Mouse (Mus musculus): ENCODE measurements around the gene Apopt1. TPM values are rescaled to one million over a fixed set of nuclear protein-coding genes. Genes with fewer than 3 reads are reported as not detected.

Gene Apopt1
- 7.8 and 8.4 TPM in 2 replicates for polyA plus RNA-seq (2012)

GRCm38 (mm10) chr12:111713004-111713651 lies at the start of gene Apopt1, which contains the start of gene Bag5:
Gene Apopt1, plus strand, starts transcription at chr12:111713261.
Gene Bag5, minus strand, starts transcription at chr12:111713257.
- Histone ChIP-seq H3K9me3 (ENCODE audit: control insufficient read depth, low read length) (peaks cover 7% of the 10 kb centered on the region), H3K36me3 (ENCODE audit: control insufficient read depth) (peaks cover 40% of the 10 kb centered on the region), H3K4me1 (ENCODE audit: control insufficient read depth) (peaks cover 50% of the 10 kb centered on the region), H3K27me3 (ENCODE audit: control insufficient read depth) (no peaks in the 10 kb centered on the region), H3K4me3 (replicated peaks) (peak within 1 kb of the TSS; percentile 77)
- no peak for TF ChIP-seq TAL1 (IDR thresholded peaks at IDR 0.05; ENCODE audit: low read length)
- TF ChIP-seq GATA1 (IDR thresholded peaks at IDR 0.05; ENCODE audit: low read length), result no peak

GRCm38 (mm10) chr12:111664144-111664634 lies 48.9 kb upstream of the Apopt1 start:
- Histone ChIP-seq H3K9me3 (ENCODE audit: control insufficient read depth, low read length) (no peaks in the 10 kb centered on the region), H3K36me3 (ENCODE audit: control insufficient read depth) (peaks cover 12% of the 10 kb centered on the region), H3K4me1 (ENCODE audit: control insufficient read depth) (peaks cover 7% of the 10 kb centered on the region), H3K27me3 (ENCODE audit: control insufficient read depth) (peaks cover 10% of the 10 kb centered on the region), H3K4me3 (replicated peaks) (no peak overlapping the region)
- no peak for TF ChIP-seq GATA1 (IDR thresholded peaks at IDR 0.05; ENCODE audit: low read length)
- TF ChIP-seq TAL1 (IDR thresholded peaks at IDR 0.05; ENCODE audit: low read length), result no peak

GRCm38 (mm10) chr12:111665041-111665880 lies 47.8 kb upstream of the Apopt1 start:
- H3K4me1 ChIP-seq (ENCODE audit: control insufficient read depth), result peaks cover 7% of the 10 kb centered on the region
- peaks cover 5% of the 10 kb centered on the region for H3K36me3 ChIP-seq (ENCODE audit: control insufficient read depth)
- no peak for TF ChIP-seq GATA1 (IDR thresholded peaks at IDR 0.05; ENCODE audit: low read length)
- TF ChIP-seq TAL1 (IDR thresholded peaks at IDR 0.05; ENCODE audit: low read length), result no peak
- peaks cover 21% of the 10 kb centered on the region for H3K27me3 ChIP-seq (ENCODE audit: control insufficient read depth)
- H3K4me3 ChIP-seq (replicated peaks), result no peak overlapping the region
- H3K9me3 ChIP-seq (ENCODE audit: control insufficient read depth, low read length), result no peaks in the 10 kb centered on the region; the same call in 1 of the 2 replicates

GRCm38 (mm10) chr12:111666380-111666779 lies 46.7 kb upstream of the Apopt1 start:
- Histone ChIP-seq H3K9me3 (ENCODE audit: control insufficient read depth, low read length) (peaks cover 4% of the 10 kb centered on the region; the same call in 1 of the 2 replicates), H3K4me1 (ENCODE audit: control insufficient read depth) (peaks cover 13% of the 10 kb centered on the region), H3K27me3 (ENCODE audit: control insufficient read depth) (peaks cover 32% of the 10 kb centered on the region), H3K36me3 (ENCODE audit: control insufficient read depth) (peaks cover 2% of the 10 kb centered on the region), H3K4me3 (replicated peaks) (no peak overlapping the region)
- TF ChIP-seq GATA1 (IDR thresholded peaks at IDR 0.05; ENCODE audit: low read length), result no peak
- TF ChIP-seq TAL1 (IDR thresholded peaks at IDR 0.05; ENCODE audit: low read length), result no peak

GRCm38 (mm10) chr12:111667421-111667820 lies 45.6 kb upstream of the Apopt1 start:
- peaks cover 22% of the 10 kb centered on the region for H3K4me1 ChIP-seq (ENCODE audit: control insufficient read depth)
- peaks cover 43% of the 10 kb centered on the region for H3K27me3 ChIP-seq (ENCODE audit: control insufficient read depth)
- H3K36me3 ChIP-seq (ENCODE audit: control insufficient read depth), result no peaks in the 10 kb centered on the region; the same call in none of the 2 replicates
- H3K4me3 ChIP-seq (replicated peaks), result no peak overlapping the region
- H3K9me3 ChIP-seq (ENCODE audit: control insufficient read depth, low read length), result peaks cover 7% of the 10 kb centered on the region; the same call in 1 of the 2 replicates
- TF ChIP-seq TAL1 (IDR thresholded peaks at IDR 0.05; ENCODE audit: low read length), result no peak
- no peak for TF ChIP-seq GATA1 (IDR thresholded peaks at IDR 0.05; ENCODE audit: low read length)

- H3K9me3 ChIP-seq (ENCODE audit: control insufficient read depth, low read length), result peaks cover 7% of the 10 kb centered on the region; the same call in 1 of the 2 replicates
- H3K36me3 ChIP-seq (ENCODE audit: control insufficient read depth), result no peaks in the 10 kb centered on the region; the same call in none of the 2 replicates
- H3K4me1 ChIP-seq (ENCODE audit: control insufficient read depth), result peaks cover 24% of the 10 kb centered on the region
- peaks cover 53% of the 10 kb centered on the region for H3K27me3 ChIP-seq (ENCODE audit: control insufficient read depth)
- TF ChIP-seq GATA1 (IDR thresholded peaks at IDR 0.05; ENCODE audit: low read length) (no peak), TAL1 (IDR thresholded peaks at IDR 0.05; ENCODE audit: low read length) (no peak)
- H3K4me3 ChIP-seq (replicated peaks), result peak overlapping the region; percentile 32
These were observed 44.6 kb upstream of the Apopt1 start for GRCm38 (mm10) chr12:111668457-111668912.

- peaks cover 60% of the 10 kb centered on the region for H3K27me3 ChIP-seq (ENCODE audit: control insufficient read depth)
- TF ChIP-seq TAL1 (IDR thresholded peaks at IDR 0.05; ENCODE audit: low read length) (no peak), GATA1 (IDR thresholded peaks at IDR 0.05; ENCODE audit: low read length) (no peak)
- H3K4me3 ChIP-seq (replicated peaks), result no peak overlapping the region
These were observed 43.9 kb upstream of the Apopt1 start for GRCm38 (mm10) chr12:111669000-111669788.

GRCm38 (mm10) chr12:111669961-111670360 lies 43.1 kb upstream of the Apopt1 start:
- Histone ChIP-seq H3K27me3 (ENCODE audit: control insufficient read depth) (peaks cover 67% of the 10 kb centered on the region), H3K36me3 (ENCODE audit: control insufficient read depth) (no peaks in the 10 kb centered on the region; the same call in none of the 2 replicates), H3K4me1 (ENCODE audit: control insufficient read depth) (peaks cover 24% of the 10 kb centered on the region), H3K9me3 (ENCODE audit: control insufficient read depth, low read length) (peaks cover 7% of the 10 kb centered on the region; the same call in 1 of the 2 replicates), H3K4me3 (replicated peaks) (no peak overlapping the region)
- TF ChIP-seq GATA1 (IDR thresholded peaks at IDR 0.05; ENCODE audit: low read length) (no peak), TAL1 (IDR thresholded peaks at IDR 0.05; ENCODE audit: low read length) (no peak)

More at GRCm38 (mm10) chr12:111669000-111669788, 43.9 kb upstream of the Apopt1 start:
- Histone ChIP-seq H3K36me3 (ENCODE audit: control insufficient read depth) (no peaks in the 10 kb centered on the region; the same call in none of the 2 replicates), H3K9me3 (ENCODE audit: control insufficient read depth, low read length) (peaks cover 7% of the 10 kb centered on the region; the same call in 1 of the 2 replicates), H3K4me1 (ENCODE audit: control insufficient read depth) (peaks cover 24% of the 10 kb centered on the region)

All from erythroblast, embryonic 14.5 days (primary cell).